Mouse (Mus musculus) thymus, postnatal 0 days (tissue): ENCODE measurements around the gene Ahcyl1. TPM values are rescaled to one million over a fixed set of nuclear protein-coding genes. Genes with fewer than 3 reads are reported as not detected.

Source experiments
- DNase-seq: peaks from one replicate; pipeline ENCODE4 v3.0.0-alpha.2; 2015; ENCODE audit warnings: low spot score
- polyA plus RNA-seq: library from polyadenylated mRNA; unstranded; fragments of >200 nt; fragmentation: Nextera tagmentation; extraction: Ambion mirVana; gene quantifications from 2 replicates; pipeline ENCODE4 v1.2.1, GENCODE M21; 2015

Ahcyl1 gene
- polyA plus RNA-seq, 1 experiment from 2014 or later = 43.9 TPM

DNA sequence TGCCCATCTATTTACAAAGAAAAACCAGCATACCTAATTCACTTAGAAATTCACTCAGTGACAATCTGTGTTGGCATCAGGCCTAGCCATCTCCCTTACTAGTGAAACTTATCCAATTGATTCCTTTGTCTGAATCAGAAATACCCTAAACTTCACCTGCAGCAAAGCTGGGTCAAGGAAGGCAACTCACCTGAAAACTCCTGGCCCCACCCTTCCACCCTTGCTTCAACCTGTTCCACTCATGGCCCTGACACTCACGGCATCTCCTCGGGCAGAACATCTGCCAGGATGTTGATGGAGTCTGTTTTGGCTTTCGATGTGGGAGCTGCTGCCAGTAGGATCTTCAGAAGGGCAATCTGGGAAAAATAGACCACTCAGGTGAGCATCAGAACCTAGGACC is 78.6 kb downstream of the Ahcyl1 start:
- DNase-seq = no peak

Other genes with a start within 250 kb of the Ahcyl1 start
- not detected in 2 replicates for gene Kcnc4, start 237.0 kb downstream of the Ahcyl1 start, polyA plus RNA-seq
- gene Slc6a17, start 178.5 kb downstream of the Ahcyl1 start, polyA plus RNA-seq = 0.17 and 0.33 TPM in 2 replicates
- gene Ubl4b, start 141.5 kb downstream of the Ahcyl1 start, polyA plus RNA-seq = not detected in 2 replicates
- 0.44 and 0.54 TPM in 2 replicates for gene Alx3, start 101.5 kb downstream of the Ahcyl1 start, polyA plus RNA-seq
- gene Gm10961, start 65.2 kb downstream of the Ahcyl1 start, polyA plus RNA-seq = not detected in 2 replicates
- 30.5 and 33.4 TPM in 2 replicates for gene Strip1, start 64.9 kb downstream of the Ahcyl1 start, polyA plus RNA-seq
- 6.0 and 6.5 TPM in 2 replicates for gene Csf1, start 63.9 kb upstream of the Ahcyl1 start, polyA plus RNA-seq
- 0.12 and 0.13 TPM in 2 replicates for gene Eps8l3, start 180.7 kb upstream of the Ahcyl1 start, polyA plus RNA-seq
- gene Gstm5, start 199.3 kb upstream of the Ahcyl1 start, polyA plus RNA-seq = 14.4 and 14.9 TPM in 2 replicates
- 1.5 and 2.1 TPM in 2 replicates for gene Gstm7, start 235.3 kb upstream of the Ahcyl1 start, polyA plus RNA-seq
- 2.5 and 3.1 TPM in 2 replicates for gene Gstm6, start 247.2 kb upstream of the Ahcyl1 start, polyA plus RNA-seq